Mouse (Mus musculus): ENCODE measurements at regions not wholly inside any gene's neighbourhood (a gene's known extent, or its start where the extent isn't known, plus 50 kb on each side); places are given as distances from the start of the nearest gene placed in this dataset.

DNA sequence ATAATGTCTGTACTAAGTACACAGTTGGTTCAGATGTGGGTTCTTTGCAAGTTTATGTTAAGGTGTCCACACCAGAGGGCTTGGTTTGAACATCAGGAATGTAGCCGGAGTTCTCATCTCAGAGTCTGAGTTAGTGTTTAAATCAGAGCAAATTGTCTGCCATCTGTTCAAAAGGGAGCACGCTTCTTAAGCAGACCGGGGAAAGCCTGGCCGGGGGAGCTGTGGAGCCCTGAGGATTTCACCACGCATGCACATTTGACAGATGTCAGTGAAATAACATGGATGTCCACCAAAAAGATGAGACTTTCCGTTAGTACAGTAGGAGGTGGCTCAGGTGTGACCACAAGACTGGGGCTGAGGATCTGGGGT is 294.5 kb upstream of the Tle4 start:
- no peak overlapping the region for H3K27ac ChIP-seq (ENCODE audit: insufficient read depth, low read depth, low read length)
- TF ChIP-seq CTCF (IDR thresholded peaks at IDR 0.05; ENCODE audit: insufficient read depth, low read depth, low read length) (no peak), POLR2A (IDR thresholded peaks at IDR 0.05; ENCODE audit: insufficient read depth, low read depth, low read length) (no peak)
- no peak overlapping the region for H3K4me3 ChIP-seq (ENCODE audit: insufficient read depth, low read depth, low read length)
- 72% methylated on average over 6 of the region's 6 CpGs for WGBS
- H3K4me1 ChIP-seq (ENCODE audit: control insufficient read depth, insufficient read depth, low read length): peaks cover 7% of the 10 kb centered on the region; the same call in 1 of the 2 replicates

DNA sequence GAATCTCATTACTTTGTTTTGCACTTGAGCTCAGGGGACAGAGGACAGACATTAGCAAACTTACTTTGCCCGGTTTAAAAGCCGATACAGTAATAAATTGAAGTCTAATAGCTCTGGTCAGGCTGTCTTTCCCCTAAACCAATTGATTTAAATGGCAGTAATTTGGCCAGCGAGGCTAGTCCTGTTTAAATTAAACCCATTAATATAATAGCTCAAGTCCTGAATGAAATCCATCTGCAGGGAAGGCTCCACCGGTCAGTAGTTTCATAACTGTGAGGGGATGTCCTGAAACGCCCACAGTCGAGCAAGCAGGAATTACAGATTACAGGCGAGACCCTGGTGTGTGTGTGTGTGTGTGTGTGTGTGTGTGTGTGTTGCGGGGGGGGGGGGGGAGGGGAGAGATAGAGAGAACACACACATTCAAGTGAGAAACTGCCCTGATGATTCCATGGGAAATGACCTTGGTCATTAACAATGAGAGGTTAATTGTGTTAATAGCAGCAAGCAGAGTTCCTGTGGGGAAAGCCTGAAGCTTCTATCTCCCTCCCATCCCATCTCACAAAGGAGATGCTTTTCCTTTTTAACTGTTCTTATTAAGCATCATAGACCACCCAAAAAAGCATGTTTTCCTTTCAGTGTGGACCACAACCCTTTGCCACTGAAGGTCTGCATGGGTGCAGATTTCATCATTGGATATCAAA is 294.0 kb upstream of the Tle4 start:
- no peak overlapping the region for H3K4me3 ChIP-seq (ENCODE audit: insufficient read depth, low read depth, low read length)
- H3K4me1 ChIP-seq (ENCODE audit: control insufficient read depth, insufficient read depth, low read length): peaks cover 7% of the 10 kb centered on the region; the same call in 1 of the 2 replicates
- no peak overlapping the region for H3K27ac ChIP-seq (ENCODE audit: insufficient read depth, low read depth, low read length)
- 21% methylated on average over 8 of the region's 8 CpGs for whole genome bisulfite sequencing
- TF ChIP-seq POLR2A (IDR thresholded peaks at IDR 0.05; ENCODE audit: insufficient read depth, low read depth, low read length) (no peak), CTCF (IDR thresholded peaks at IDR 0.05; ENCODE audit: insufficient read depth, low read depth, low read length) (no peak)

DNA sequence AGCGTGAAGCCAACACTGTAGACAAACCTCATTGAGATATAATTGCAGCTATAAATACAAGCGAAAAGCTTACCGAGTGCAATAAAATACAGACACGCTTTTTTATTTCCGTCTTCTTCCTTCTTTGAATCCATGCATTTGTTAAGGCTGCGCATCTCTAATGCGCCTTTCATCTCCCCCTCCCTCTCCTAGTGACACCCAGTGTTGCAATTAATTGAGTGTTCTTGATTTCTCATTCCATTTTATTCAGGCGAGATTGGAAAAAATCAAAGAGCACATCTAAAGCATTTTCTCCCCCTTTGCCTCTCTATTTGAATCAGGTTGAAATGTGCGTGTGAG is 293.2 kb upstream of the Tle4 start:
- Histone ChIP-seq H3K4me1 (ENCODE audit: control insufficient read depth, insufficient read depth, low read length) (peaks cover 7% of the 10 kb centered on the region; the same call in 1 of the 2 replicates), H3K27ac (ENCODE audit: insufficient read depth, low read depth, low read length) (no peak overlapping the region), H3K4me3 (ENCODE audit: insufficient read depth, low read depth, low read length) (no peak overlapping the region)
- TF ChIP-seq CTCF (IDR thresholded peaks at IDR 0.05; ENCODE audit: insufficient read depth, low read depth, low read length) (no peak), POLR2A (IDR thresholded peaks at IDR 0.05; ENCODE audit: insufficient read depth, low read depth, low read length) (no peak)
- 2% methylated on average over 9 of the region's 9 CpGs for WGBS

DNA sequence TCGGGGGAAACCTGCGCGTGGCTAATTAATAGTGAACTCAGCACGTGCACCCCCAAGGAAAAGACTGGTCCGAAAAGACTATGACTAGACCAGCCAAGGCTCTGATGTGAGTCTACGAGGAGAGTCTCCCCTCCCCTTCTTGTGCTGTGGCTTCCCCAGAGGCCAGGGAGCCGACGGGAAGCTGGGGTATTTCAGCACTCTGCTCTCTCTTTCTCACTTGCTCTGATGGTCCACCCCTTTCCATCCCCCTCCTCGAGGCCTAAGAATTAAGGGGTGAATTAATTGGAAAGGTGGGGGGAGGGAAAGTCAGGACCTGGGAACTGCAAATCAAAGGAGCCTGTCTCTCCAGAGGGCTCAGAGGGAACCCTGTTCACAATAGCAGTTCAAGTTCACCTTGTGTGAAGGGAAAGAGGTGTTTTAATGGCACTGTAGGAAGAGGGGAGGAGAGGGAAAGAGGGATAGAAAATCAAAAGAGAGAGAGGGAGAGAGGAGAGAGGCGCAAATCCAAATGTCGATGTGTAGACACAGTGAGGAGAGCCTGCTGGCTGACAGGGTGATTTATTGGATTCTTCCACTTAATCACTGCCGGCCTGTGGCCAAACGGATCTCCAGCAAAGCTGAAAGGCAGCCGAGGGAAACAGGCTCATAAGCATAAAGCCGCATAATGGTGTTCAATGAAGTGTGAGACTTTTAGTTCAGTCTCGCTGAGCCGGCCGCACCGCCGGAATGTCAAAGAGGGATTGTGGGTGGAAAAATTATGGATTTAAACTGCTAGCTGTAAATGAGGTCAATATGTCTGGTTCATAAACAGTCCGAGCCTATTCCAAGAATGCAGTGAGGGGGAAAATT is 292.6 kb upstream of the Tle4 start:
- TF ChIP-seq POLR2A (IDR thresholded peaks at IDR 0.05; ENCODE audit: insufficient read depth, low read depth, low read length): no peak
- TF ChIP-seq CTCF (IDR thresholded peaks at IDR 0.05; ENCODE audit: insufficient read depth, low read depth, low read length): no peak
- peak overlapping the region; percentile 22 for H3K27ac ChIP-seq (ENCODE audit: insufficient read depth, low read depth, low read length)
- 26% methylated on average over 21 of the region's 21 CpGs for WGBS
- H3K4me1 ChIP-seq (ENCODE audit: control insufficient read depth, insufficient read depth, low read length): peaks cover 7% of the 10 kb centered on the region; the same call in 1 of the 2 replicates
- H3K4me3 ChIP-seq (ENCODE audit: insufficient read depth, low read depth, low read length): 0 out of 2 replicates have a peak overlapping the region, but pooled peaks have one; percentile 6

DNA sequence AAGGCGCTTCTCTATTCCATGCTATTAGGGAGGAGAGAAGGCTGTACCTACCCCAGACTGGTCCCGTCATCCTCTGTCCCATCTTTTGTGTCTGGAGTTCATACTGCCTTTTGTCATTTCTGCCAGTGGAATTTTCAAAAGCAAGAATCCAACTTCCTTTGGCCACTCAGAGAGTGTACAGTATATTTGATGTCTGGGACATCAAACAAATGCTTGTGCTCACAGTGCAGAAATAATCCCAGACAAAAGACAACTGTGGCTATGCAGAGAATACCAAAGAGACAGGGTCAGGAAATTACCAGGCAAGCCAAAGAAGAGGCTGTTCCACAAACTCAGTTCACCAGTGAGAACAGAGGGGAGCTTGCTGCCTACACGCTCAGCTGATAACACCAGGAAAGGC is 291.9 kb upstream of the Tle4 start:
- Histone ChIP-seq H3K4me3 (ENCODE audit: insufficient read depth, low read depth, low read length) (no peak overlapping the region), H3K27ac (ENCODE audit: insufficient read depth, low read depth, low read length) (no peak overlapping the region), H3K4me1 (ENCODE audit: control insufficient read depth, insufficient read depth, low read length) (peaks cover 7% of the 10 kb centered on the region; the same call in 1 of the 2 replicates)
- TF ChIP-seq POLR2A (IDR thresholded peaks at IDR 0.05; ENCODE audit: insufficient read depth, low read depth, low read length): no peak
- no peak for TF ChIP-seq CTCF (IDR thresholded peaks at IDR 0.05; ENCODE audit: insufficient read depth, low read depth, low read length)
- WGBS: 74% methylated on average over 3 of the region's 3 CpGs

DNA sequence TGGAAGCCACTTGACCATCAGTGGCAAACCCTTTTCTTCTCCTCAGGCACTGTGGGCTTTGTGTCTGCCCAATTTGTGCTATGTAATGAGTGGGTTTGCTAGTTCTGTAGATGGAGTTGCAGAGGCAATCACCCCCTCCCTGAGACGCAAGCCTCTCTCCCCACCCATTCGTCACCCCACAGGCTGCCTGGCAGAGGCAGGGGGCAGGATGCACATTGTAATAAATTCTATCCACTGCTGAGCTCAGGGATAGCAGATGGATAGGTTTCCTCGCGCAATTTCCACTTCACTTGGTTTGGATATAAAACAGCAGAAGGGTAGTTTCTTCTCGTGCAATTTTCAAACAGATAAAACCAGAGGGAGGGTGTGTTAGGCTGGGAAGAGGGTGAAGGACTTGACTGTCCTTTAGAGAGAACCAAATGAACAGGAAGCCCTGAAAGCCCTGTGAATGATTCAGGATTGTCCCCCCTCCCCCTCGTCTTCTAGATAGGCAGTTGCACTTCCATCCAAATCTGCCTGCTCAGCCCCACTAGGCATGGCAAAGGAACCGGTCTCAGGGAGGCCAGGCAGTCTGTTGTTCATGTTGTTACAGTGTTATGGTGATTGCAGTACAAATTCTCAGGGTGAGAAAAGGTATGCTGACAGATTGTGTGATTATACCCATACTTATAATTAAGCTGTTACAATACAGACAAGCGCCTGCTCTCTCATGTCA is 286.0 kb upstream of the Tle4 start:
- TF ChIP-seq POLR2A (IDR thresholded peaks at IDR 0.05; ENCODE audit: insufficient read depth, low read depth, low read length): no peak
- TF ChIP-seq CTCF (IDR thresholded peaks at IDR 0.05; ENCODE audit: insufficient read depth, low read depth, low read length): no peak
- WGBS: 25% methylated on average over 8 of the region's 8 CpGs

DNA sequence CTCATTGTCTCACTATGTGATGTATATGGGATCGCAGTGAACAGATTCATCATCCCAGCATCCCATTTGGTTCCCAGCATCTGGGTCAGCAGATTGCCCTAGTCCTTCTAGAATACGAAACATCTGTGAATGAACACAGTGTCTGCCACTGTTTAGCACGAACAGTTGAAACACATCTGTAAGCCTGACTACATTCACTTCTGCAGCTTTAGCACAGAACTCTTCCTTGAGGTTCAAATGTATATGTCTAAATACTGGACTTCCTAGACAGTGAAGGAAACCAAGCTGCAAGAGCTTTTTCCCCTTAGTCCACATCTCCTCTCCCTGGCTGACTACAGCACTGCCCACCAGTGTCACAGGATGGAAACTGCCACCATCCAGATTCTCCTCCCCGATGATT is 283.0 kb upstream of the Tle4 start:
- H3K4me1 ChIP-seq (ENCODE audit: control insufficient read depth, insufficient read depth, low read length): peaks cover 6% of the 10 kb centered on the region
- TF ChIP-seq POLR2A (IDR thresholded peaks at IDR 0.05; ENCODE audit: insufficient read depth, low read depth, low read length) (no peak), CTCF (IDR thresholded peaks at IDR 0.05; ENCODE audit: insufficient read depth, low read depth, low read length) (no peak)
- H3K4me3 ChIP-seq (ENCODE audit: insufficient read depth, low read depth, low read length): no peak overlapping the region
- 93% methylated on average over 4 of the region's 4 CpGs for WGBS
- no peak overlapping the region for H3K27ac ChIP-seq (ENCODE audit: insufficient read depth, low read depth, low read length)

More for the DNA sequence above, 286.0 kb upstream of the Tle4 start:
- Histone ChIP-seq H3K27ac (ENCODE audit: insufficient read depth, low read depth, low read length) (peak overlapping the region; percentile 16; the same call in 1 of the 2 replicates), H3K4me1 (ENCODE audit: control insufficient read depth, insufficient read depth, low read length) (peaks cover 6% of the 10 kb centered on the region), H3K4me3 (ENCODE audit: insufficient read depth, low read depth, low read length) (no peak overlapping the region)

DNA sequence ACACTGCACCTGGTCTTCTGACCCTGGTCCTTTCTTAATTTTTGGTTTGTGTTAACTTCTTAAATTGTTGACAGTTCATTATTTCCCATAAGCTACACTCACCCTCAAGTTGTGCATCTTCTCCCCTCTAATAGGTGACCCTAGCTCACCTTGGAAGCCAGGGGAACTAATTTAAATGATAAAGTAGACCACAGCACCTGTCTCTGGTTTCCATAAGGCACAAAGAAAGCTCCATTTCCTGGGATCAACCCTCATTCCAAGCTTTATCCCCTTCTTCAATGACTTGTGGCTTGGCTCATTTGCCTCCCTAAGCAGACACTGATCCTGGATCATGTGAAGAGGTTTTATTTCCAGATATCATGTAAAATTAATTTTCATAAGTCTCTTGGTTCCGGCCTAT is 276.1 kb upstream of the Tle4 start:
- TF ChIP-seq POLR2A (IDR thresholded peaks at IDR 0.05; ENCODE audit: insufficient read depth, low read depth, low read length) (no peak), CTCF (IDR thresholded peaks at IDR 0.05; ENCODE audit: insufficient read depth, low read depth, low read length) (no peak)
- Histone ChIP-seq H3K4me1 (ENCODE audit: control insufficient read depth, insufficient read depth, low read length) (peaks cover 6% of the 10 kb centered on the region), H3K27ac (ENCODE audit: insufficient read depth, low read depth, low read length) (no peak overlapping the region), H3K4me3 (ENCODE audit: insufficient read depth, low read depth, low read length) (no peak overlapping the region)
- 98% methylated on average over 1 of the region's 1 CpGs for WGBS
